Mouse (Mus musculus): ENCODE measurements around the gene Plaur.
"Not testable (repeated sequence)": the region's sequence is repeated elsewhere in the genome, so short reads cannot be mapped to it uniquely, and the experiment has no call there.

Gene Plaur

DNA sequence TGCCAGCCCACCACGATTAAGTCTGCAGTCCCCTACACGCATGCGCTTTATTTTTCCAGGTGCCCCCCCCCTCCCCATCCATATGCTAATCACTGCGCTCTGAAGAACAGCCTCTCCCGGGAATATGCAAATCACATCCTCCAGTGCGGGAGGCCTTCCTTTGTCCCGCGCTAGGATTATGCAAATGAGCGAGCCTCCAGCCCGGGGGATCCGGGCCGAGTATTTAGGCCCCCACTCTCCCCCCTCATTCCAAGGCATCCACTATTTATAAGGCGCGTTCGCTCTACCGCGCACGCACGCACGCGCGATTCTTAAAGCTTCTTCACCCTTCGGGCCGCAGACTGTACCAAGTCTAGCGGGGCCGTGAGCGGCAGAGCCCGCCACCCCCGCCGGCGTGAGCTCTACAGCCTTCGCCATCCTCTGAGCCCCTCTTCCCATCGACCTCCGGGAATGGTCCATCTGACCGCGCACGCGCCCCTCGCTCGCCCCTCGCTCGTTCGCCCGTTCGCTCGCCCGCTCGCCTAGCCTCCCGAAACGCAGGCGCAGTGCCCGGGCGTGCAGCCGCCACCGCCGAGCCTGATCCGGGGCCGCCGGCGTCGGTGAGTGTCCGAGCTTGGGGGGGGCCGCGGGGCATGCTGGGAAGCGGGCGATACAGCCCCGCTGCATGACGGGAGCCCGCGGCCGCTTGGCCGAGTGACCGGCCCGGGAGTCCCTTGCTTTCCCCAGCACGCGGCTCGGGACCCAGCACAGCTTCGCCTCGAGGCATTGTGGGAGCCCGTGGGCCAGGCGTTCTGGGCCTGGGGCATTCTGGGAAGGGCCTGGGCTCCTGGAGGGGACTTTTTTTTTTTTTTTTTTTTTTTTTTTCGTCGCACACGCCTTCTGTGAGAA is 44.8 kb downstream of the Plaur start, which contains the start of gene Zfp428:
Gene Zfp428 (plus strand): TSS at position 169 of the 888 bp plus-strand sequence.
- peak; percentile 37 to 55 for DNase-seq (ENCODE audit: low spot score in 2 of 2)

- DNase-seq (ENCODE audit: low spot score in 2 of 2) = no peak
Observed at GRCm38 (mm10) chr7:24507726-24508114, 45.4 kb downstream of the Plaur start.

- no peak for DNase-seq (ENCODE audit: low spot score in 2 of 2)
Observed at GRCm38 (mm10) chr7:24512355-24512754, 50.1 kb downstream of the Plaur start, which contains the start of gene AC161166.1. AC161166.1 (minus strand) TSS chr7:24512455.

GRCm38 (mm10) chr7:24516319-24516718 is 54.0 kb downstream of the Plaur start:
- peak in 1 of 2 experiments; percentile 26 for DNase-seq (ENCODE audit: low spot score in 2 of 2)

DNA sequence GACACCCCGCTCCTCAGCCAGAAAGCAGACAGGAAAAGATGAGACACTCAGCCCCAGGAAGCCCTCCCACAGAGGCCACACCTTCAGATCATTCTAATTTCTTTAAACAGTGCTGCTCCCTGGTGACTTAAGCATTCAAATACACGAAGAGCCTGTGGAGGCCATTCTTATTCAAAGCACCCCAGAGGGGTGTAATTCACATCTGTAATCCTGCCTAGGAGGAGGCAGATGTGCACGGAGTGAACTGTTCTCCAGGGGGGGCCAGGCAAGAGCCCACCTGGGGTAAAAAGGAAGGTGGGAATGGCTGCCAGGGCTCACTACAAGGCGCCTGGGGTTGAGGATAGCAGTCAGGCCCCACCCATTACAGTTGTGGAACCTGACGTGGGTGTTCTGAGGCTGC is 54.8 kb downstream of the Plaur start:
- DNase-seq (ENCODE audit: low spot score in 2 of 2) = no peak

GRCm38 (mm10) chr7:24517654-24518053 is 55.4 kb downstream of the Plaur start:
- DNase-seq (ENCODE audit: low spot score in 2 of 2) = no peak

GRCm38 (mm10) chr7:24519130-24519529 is 56.8 kb downstream of the Plaur start:
- DNase-seq (ENCODE audit: low spot score in 2 of 2) = no peak

- not testable (repeated sequence) for DNase-seq (ENCODE audit: low spot score in 2 of 2)
Observed at GRCm38 (mm10) chr7:24520054-24520453, 57.8 kb downstream of the Plaur start.

DNA sequence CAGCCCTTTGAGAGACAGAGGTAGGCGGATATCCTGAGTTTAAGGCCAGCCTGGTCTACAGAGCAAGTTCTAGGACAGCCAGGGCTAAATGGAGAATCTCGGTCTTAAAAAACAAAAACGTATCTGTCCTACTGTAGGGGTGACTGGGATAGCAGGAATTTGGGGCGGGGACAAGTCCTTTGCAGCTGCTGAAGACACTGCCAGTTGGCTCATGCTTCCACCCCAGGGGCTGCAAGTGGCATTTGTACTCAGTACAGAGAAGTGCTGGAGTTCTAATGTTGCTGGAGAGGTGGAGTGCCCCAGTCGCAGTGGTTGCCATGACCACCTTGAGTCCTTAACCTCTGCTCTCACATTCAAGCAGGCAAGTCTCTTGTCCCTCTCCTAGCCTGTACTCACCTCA is 60.5 kb downstream of the Plaur start:
- DNase-seq (ENCODE audit: low spot score in 2 of 2) = no peak

- DNase-seq (ENCODE audit: low spot score in 2 of 2) = no peak
Observed at GRCm38 (mm10) chr7:24523723-24524122, 61.4 kb downstream of the Plaur start.

GRCm38 (mm10) chr7:24524978-24525377 is 62.7 kb downstream of the Plaur start:
- no peak for DNase-seq (ENCODE audit: low spot score in 2 of 2)
